Mouse (Mus musculus): ENCODE data around the gene Chl1.

DNA sequence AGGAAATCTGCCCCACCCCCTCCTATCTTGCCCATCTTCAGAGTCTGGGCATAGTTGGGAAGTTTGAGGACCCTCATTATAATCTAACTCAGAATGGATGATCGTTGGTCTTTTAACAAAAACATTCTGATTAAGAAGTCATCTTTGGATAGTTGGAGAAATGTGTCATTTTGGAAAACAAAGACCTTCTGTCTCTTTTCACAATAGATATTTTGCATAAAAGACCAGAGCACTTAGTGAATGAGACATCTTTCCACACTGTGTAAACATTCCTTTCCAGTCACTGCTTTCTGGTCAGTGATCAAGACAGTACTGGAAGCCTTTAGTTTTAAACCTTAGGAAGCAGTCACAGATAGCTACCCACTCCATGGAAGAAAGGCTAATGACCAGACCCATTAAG lies 75.3 kb downstream of the Chl1 start:
- TF ChIP-seq CTCF (IDR thresholded peaks at IDR 0.05; ENCODE audit: insufficient read depth, low read length) (no peak), POLR2A (IDR thresholded peaks at IDR 0.05; ENCODE audit: borderline replicate concordance, extremely low read depth, low read depth, low read length) (no peak)
